Mouse (Mus musculus): Measurements from ENCODE around the gene Kifc5b. TPM values are rescaled to one million over a fixed set of nuclear protein-coding genes. Genes with fewer than 3 reads are reported as not detected.

The Kifc5b gene
- polyA plus RNA-seq, 1 experiment from 2014 or later = 4.2 TPM

GRCm38 (mm10) chr17:26950560-26951288, 33.8 kb downstream of the Kifc5b start:
- Histone ChIP-seq H3K9ac (replicated peaks) (peak overlapping the region; percentile 92), H3K27me3 (no peaks in the 10 kb centered on the region), H3K36me3 (peaks cover 13% of the 10 kb centered on the region), H3K4me3 (replicated peaks) (peak overlapping the region; percentile 74), H3K4me1 (replicated peaks) (peaks cover 82% of the 10 kb centered on the region), H3K4me2 (replicated peaks) (peak overlapping the region; percentile 88), H3K27ac (peak overlapping the region; percentile 83), H3K9me3 (no peaks in the 10 kb centered on the region)
- ATAC-seq = no peak
- WGBS = 32% methylated on average over 7 of the region's 7 CpGs

- peak; percentile 67 for ATAC-seq
- no peaks in the 10 kb centered on the region for H3K27me3 ChIP-seq
- H3K4me1 ChIP-seq (replicated peaks) = peaks cover 75% of the 10 kb centered on the region
- H3K9ac ChIP-seq (replicated peaks) = peak overlapping the region; percentile 92
- peak overlapping the region; percentile 74 for H3K4me3 ChIP-seq (replicated peaks)
- H3K4me2 ChIP-seq (replicated peaks) = peak overlapping the region; percentile 88
- H3K36me3 ChIP-seq = peaks cover 20% of the 10 kb centered on the region
- 0% methylated on average over 11 of the region's 11 CpGs for WGBS
- H3K27ac ChIP-seq = peak overlapping the region; percentile 83
- no peaks in the 10 kb centered on the region for H3K9me3 ChIP-seq
Measured at GRCm38 (mm10) chr17:26951406-26951805, 34.5 kb downstream of the Kifc5b start.

- WGBS = 4% methylated on average over 23 of the region's 23 CpGs
- peak; percentile 49 for ATAC-seq
- Histone ChIP-seq H3K4me2 (replicated peaks) (peak overlapping the region; percentile 88), H3K4me1 (replicated peaks) (peaks cover 67% of the 10 kb centered on the region), H3K4me3 (replicated peaks) (peak overlapping the region; percentile 74), H3K9me3 (no peaks in the 10 kb centered on the region), H3K27me3 (no peaks in the 10 kb centered on the region), H3K9ac (replicated peaks) (peak overlapping the region; percentile 92), H3K27ac (peak overlapping the region; percentile 83), H3K36me3 (peaks cover 28% of the 10 kb centered on the region)
Measured at GRCm38 (mm10) chr17:26951952-26952877, 35.3 kb downstream of the Kifc5b start.

- H3K9ac ChIP-seq (replicated peaks) = peak overlapping the region; percentile 92
- no peaks in the 10 kb centered on the region for H3K27me3 ChIP-seq
- peak overlapping the region; percentile 74 for H3K4me3 ChIP-seq (replicated peaks)
- no peak for ATAC-seq
- peaks cover 38% of the 10 kb centered on the region for H3K36me3 ChIP-seq
- H3K4me1 ChIP-seq (replicated peaks) = peaks cover 59% of the 10 kb centered on the region
- H3K27ac ChIP-seq = peak overlapping the region; percentile 56
- peak overlapping the region; percentile 88 for H3K4me2 ChIP-seq (replicated peaks)
- no peaks in the 10 kb centered on the region for H3K9me3 ChIP-seq
- WGBS = 17% methylated on average over 6 of the region's 6 CpGs
Measured at GRCm38 (mm10) chr17:26953201-26953600, 36.3 kb downstream of the Kifc5b start.

GRCm38 (mm10) chr17:26953726-26954125, 36.8 kb downstream of the Kifc5b start:
- H3K27ac ChIP-seq = peak overlapping the region; percentile 56; the same call in 1 of the 2 replicates
- WGBS = 15% methylated on average over 15 of the region's 16 CpGs
- H3K4me1 ChIP-seq (replicated peaks) = peaks cover 58% of the 10 kb centered on the region
- no peak for ATAC-seq
- peaks cover 43% of the 10 kb centered on the region for H3K36me3 ChIP-seq
- H3K4me2 ChIP-seq (replicated peaks) = peak overlapping the region; percentile 88
- no peaks in the 10 kb centered on the region for H3K27me3 ChIP-seq
- H3K4me3 ChIP-seq (replicated peaks) = peak overlapping the region; percentile 74
- H3K9ac ChIP-seq (replicated peaks) = peak overlapping the region; percentile 92
- H3K9me3 ChIP-seq = no peaks in the 10 kb centered on the region

- Histone ChIP-seq H3K27me3 (no peaks in the 10 kb centered on the region), H3K27ac (no peak overlapping the region), H3K9ac (replicated peaks) (no peak overlapping the region; the same call in 1 of the 2 replicates), H3K9me3 (no peaks in the 10 kb centered on the region), H3K4me1 (replicated peaks) (peaks cover 33% of the 10 kb centered on the region), H3K36me3 (peaks cover 69% of the 10 kb centered on the region), H3K4me2 (replicated peaks) (no peak overlapping the region), H3K4me3 (replicated peaks) (no peak overlapping the region)
- 84% methylated on average over 5 of the region's 5 CpGs for WGBS
- ATAC-seq = no peak
Measured at GRCm38 (mm10) chr17:26956309-26956708, 39.4 kb downstream of the Kifc5b start.

GRCm38 (mm10) chr17:26956895-26957294, 40.0 kb downstream of the Kifc5b start:
- no peak for ATAC-seq
- H3K9me3 ChIP-seq = no peaks in the 10 kb centered on the region
- H3K9ac ChIP-seq (replicated peaks) = no peak overlapping the region
- no peak overlapping the region for H3K4me3 ChIP-seq (replicated peaks)
- 93% methylated on average over 18 of the region's 18 CpGs for WGBS
- peaks cover 75% of the 10 kb centered on the region for H3K36me3 ChIP-seq
- no peak overlapping the region for H3K27ac ChIP-seq
- no peak overlapping the region for H3K4me2 ChIP-seq (replicated peaks)
- peaks cover 28% of the 10 kb centered on the region for H3K4me1 ChIP-seq (replicated peaks)
- H3K27me3 ChIP-seq = no peaks in the 10 kb centered on the region

- Histone ChIP-seq H3K4me3 (replicated peaks) (no peak overlapping the region), H3K27me3 (no peaks in the 10 kb centered on the region), H3K36me3 (peaks cover 84% of the 10 kb centered on the region), H3K4me1 (replicated peaks) (peaks cover 18% of the 10 kb centered on the region), H3K9me3 (no peaks in the 10 kb centered on the region), H3K9ac (replicated peaks) (no peak overlapping the region), H3K4me2 (replicated peaks) (no peak overlapping the region), H3K27ac (no peak overlapping the region)
- WGBS = 92% methylated on average over 5 of the region's 5 CpGs
- no peak for ATAC-seq
Measured at GRCm38 (mm10) chr17:26957872-26958271, 41.0 kb downstream of the Kifc5b start.

- 66% methylated on average over 5 of the region's 5 CpGs for WGBS
Measured at GRCm38 (mm10) chr17:26958880-26959279, 42.0 kb downstream of the Kifc5b start.

GRCm38 (mm10) chr17:26959815-26960214, 42.9 kb downstream of the Kifc5b start:
- ATAC-seq = no peak
- H3K4me2 ChIP-seq (replicated peaks) = no peak overlapping the region
- 95% methylated on average over 4 of the region's 4 CpGs for whole genome bisulfite sequencing

More at GRCm38 (mm10) chr17:26958880-26959279, 42.0 kb downstream of the Kifc5b start:
- H3K36me3 ChIP-seq = peaks cover 93% of the 10 kb centered on the region
- no peak for ATAC-seq
- no peak overlapping the region for H3K27ac ChIP-seq
- H3K4me1 ChIP-seq (replicated peaks) = peaks cover 8% of the 10 kb centered on the region
- H3K4me2 ChIP-seq (replicated peaks) = no peak overlapping the region
- no peak overlapping the region for H3K9ac ChIP-seq (replicated peaks)
- H3K27me3 ChIP-seq = no peaks in the 10 kb centered on the region
- no peaks in the 10 kb centered on the region for H3K9me3 ChIP-seq
- no peak overlapping the region for H3K4me3 ChIP-seq (replicated peaks)

GRCm38 (mm10) chr17:26961572-26962240, 44.8 kb downstream of the Kifc5b start:
- H3K4me3 ChIP-seq (replicated peaks) = no peak overlapping the region
- H3K4me2 ChIP-seq (replicated peaks) = no peak overlapping the region
- no peak overlapping the region for H3K9ac ChIP-seq (replicated peaks)
- H3K27me3 ChIP-seq = no peaks in the 10 kb centered on the region
- peaks cover 98% of the 10 kb centered on the region for H3K36me3 ChIP-seq
- H3K9me3 ChIP-seq = no peaks in the 10 kb centered on the region
- 87% methylated on average over 21 of the region's 21 CpGs for WGBS
- H3K4me1 ChIP-seq (replicated peaks) = no peaks in the 10 kb centered on the region
- no peak for ATAC-seq
- no peak overlapping the region for H3K27ac ChIP-seq

More at GRCm38 (mm10) chr17:26959815-26960214, 42.9 kb downstream of the Kifc5b start:
- H3K9ac ChIP-seq (replicated peaks) = no peak overlapping the region
- H3K36me3 ChIP-seq = peaks cover 98% of the 10 kb centered on the region
- H3K4me3 ChIP-seq (replicated peaks) = no peak overlapping the region
- H3K27ac ChIP-seq = no peak overlapping the region
- H3K4me1 ChIP-seq (replicated peaks) = 0 out of 2 replicates have a peak, but pooled peaks cover 1% of the 10 kb centered on the region
- no peaks in the 10 kb centered on the region for H3K27me3 ChIP-seq
- no peaks in the 10 kb centered on the region for H3K9me3 ChIP-seq
